Mouse (Mus musculus) splenic B cell, adult 2 months (primary cell): ENCODE results near the gene Pld2.

Experiments used
- DNase-seq: peaks from one replicate; pipeline ENCODE4 v3.0.0-alpha.2; 2011; ENCODE audit warnings: low read depth, low spot score
- H3K27me3 ChIP-seq: 2 replicates; pipeline ENCODE4 v1.6.1; 2012; ENCODE audit warnings: mild to moderate bottlenecking, low read length, moderate library complexity, mixed read lengths; ENCODE audit not compliant: control insufficient read depth, poor library complexity, insufficient read depth, severe bottlenecking
- H3K36me3 ChIP-seq: 2 replicates; pipeline ENCODE4 v1.6.1; 2012; ENCODE audit warnings: mild to moderate bottlenecking, low read length, moderate library complexity, mixed read lengths; ENCODE audit not compliant: control insufficient read depth, poor library complexity, insufficient read depth, severe bottlenecking

The Pld2 gene

GRCm38 (mm10) chr11:70539877-70540587, at the start of gene Pld2:
Gene Pld2 (plus strand): TSS chr11:70540064.
- no peaks in the 10 kb centered on the region for H3K36me3 ChIP-seq
- H3K27me3 ChIP-seq: no peaks in the 10 kb centered on the region
- DNase-seq: peak; percentile 83

- peak; percentile 41 for DNase-seq
- Histone ChIP-seq H3K36me3 (no peaks in the 10 kb centered on the region), H3K27me3 (no peaks in the 10 kb centered on the region; the same call in 1 of the 2 replicates)
Measured at GRCm38 (mm10) chr11:70499566-70500475, 40.0 kb upstream of the Pld2 start.

GRCm38 (mm10) chr11:70500476-70500812, 39.4 kb upstream of the Pld2 start:
- no peaks in the 10 kb centered on the region for H3K36me3 ChIP-seq
- DNase-seq: no peak
- H3K27me3 ChIP-seq: no peaks in the 10 kb centered on the region; the same call in 1 of the 2 replicates

GRCm38 (mm10) chr11:70502018-70502417, 37.8 kb upstream of the Pld2 start:
- no peak for DNase-seq
- H3K36me3 ChIP-seq: no peaks in the 10 kb centered on the region
- H3K27me3 ChIP-seq: no peaks in the 10 kb centered on the region; the same call in 1 of the 2 replicates

GRCm38 (mm10) chr11:70504970-70505369, 34.9 kb upstream of the Pld2 start, which contains the start of gene Tm4sf5:
Gene Tm4sf5 (plus strand): TSS chr11:70505244.
- no peak for DNase-seq
- Histone ChIP-seq H3K36me3 (no peaks in the 10 kb centered on the region), H3K27me3 (no peaks in the 10 kb centered on the region; the same call in 1 of the 2 replicates)

- Histone ChIP-seq H3K27me3 (no peaks in the 10 kb centered on the region; the same call in 1 of the 2 replicates), H3K36me3 (no peaks in the 10 kb centered on the region)
- peak; percentile 82 for DNase-seq
Measured at GRCm38 (mm10) chr11:70506385-70506784, 33.5 kb upstream of the Pld2 start.

GRCm38 (mm10) chr11:70506962-70507515, 32.8 kb upstream of the Pld2 start:
- no peaks in the 10 kb centered on the region; the same call in 1 of the 2 replicates for H3K27me3 ChIP-seq
- DNase-seq: no peak
- H3K36me3 ChIP-seq: no peaks in the 10 kb centered on the region

GRCm38 (mm10) chr11:70509753-70510564, 29.9 kb upstream of the Pld2 start:
- Histone ChIP-seq H3K36me3 (no peaks in the 10 kb centered on the region), H3K27me3 (no peaks in the 10 kb centered on the region)
- peak; percentile 79 for DNase-seq

- Histone ChIP-seq H3K27me3 (no peaks in the 10 kb centered on the region), H3K36me3 (no peaks in the 10 kb centered on the region)
- DNase-seq: no peak
Measured at GRCm38 (mm10) chr11:70511242-70511641, 28.6 kb upstream of the Pld2 start.

- H3K27me3 ChIP-seq: no peaks in the 10 kb centered on the region
- DNase-seq: no peak
Measured at GRCm38 (mm10) chr11:70511825-70512224, 28.0 kb upstream of the Pld2 start.

GRCm38 (mm10) chr11:70512709-70513342, 27.0 kb upstream of the Pld2 start:
- DNase-seq: no peak
- Histone ChIP-seq H3K36me3 (no peaks in the 10 kb centered on the region), H3K27me3 (no peaks in the 10 kb centered on the region)

More at GRCm38 (mm10) chr11:70511825-70512224, 28.0 kb upstream of the Pld2 start:
- H3K36me3 ChIP-seq: no peaks in the 10 kb centered on the region

GRCm38 (mm10) chr11:70513520-70513919, 26.3 kb upstream of the Pld2 start:
- no peaks in the 10 kb centered on the region for H3K27me3 ChIP-seq
- no peaks in the 10 kb centered on the region for H3K36me3 ChIP-seq
- no peak for DNase-seq

- no peak for DNase-seq
- Histone ChIP-seq H3K36me3 (no peaks in the 10 kb centered on the region), H3K27me3 (no peaks in the 10 kb centered on the region)
Measured at GRCm38 (mm10) chr11:70514288-70514687, 25.6 kb upstream of the Pld2 start, which contains the start of gene Vmo1. Gene Vmo1 (minus strand): TSS chr11:70514616.

- Histone ChIP-seq H3K27me3 (no peaks in the 10 kb centered on the region), H3K36me3 (no peaks in the 10 kb centered on the region)
- DNase-seq: peak; percentile 76
Measured at GRCm38 (mm10) chr11:70516352-70516751, 23.5 kb upstream of the Pld2 start.
